Mouse (Mus musculus): ENCODE data around the gene Ranbp1.

- TF ChIP-seq CTCF (IDR thresholded peaks at IDR 0.05; ENCODE audit: low read depth), result no peak
- no peak for TF ChIP-seq EP300 (optimal IDR thresholded peaks at IDR 0.05)
Measured at GRCm38 (mm10) chr16:18195068-18195467, 53.5 kb downstream of the Ranbp1 start.

Measured in stomach, postnatal 0 days (tissue).